Mouse (Mus musculus) cerebellum, adult 8-10 months (tissue): Measurements from ENCODE around the gene Shq1.
A peak's percentile ranks its signal among the peaks of the same experiment; 100 is the strongest.

Experiments used
- DNase-seq: peaks from one replicate; pipeline ENCODE4 v3.0.0; 2022

Shq1 gene

DNA sequence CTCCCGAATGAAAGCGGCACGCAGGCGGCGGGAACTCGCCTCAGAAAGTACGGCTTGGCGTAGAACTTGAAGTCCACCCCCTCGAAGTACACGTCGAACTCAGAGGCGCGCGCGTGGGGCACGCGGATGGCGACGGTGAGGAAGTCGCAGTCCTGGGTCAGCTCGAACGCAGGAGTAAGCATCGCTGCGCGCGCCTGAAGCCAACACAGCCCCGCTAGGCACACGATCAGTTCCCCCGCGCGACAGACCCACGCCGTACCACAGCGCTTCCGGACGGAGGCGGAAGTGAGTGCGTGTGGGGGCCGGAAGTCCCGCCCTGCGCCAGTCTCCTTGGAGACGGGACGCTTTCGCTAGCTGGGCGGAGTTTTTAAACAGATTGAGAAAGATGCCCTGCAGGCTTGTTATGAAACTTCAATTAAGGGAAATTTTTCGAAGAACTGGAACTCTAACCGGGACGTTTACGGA lies at the start of gene Shq1:
Gene Shq1, minus strand, starts transcription at position 278 of the 465 bp plus-strand sequence.
- peak; percentile 83 for DNase-seq

GRCm38 (mm10) chr6:100720098-100720501 lies 49.1 kb upstream of the Shq1 start:
- no peak for DNase-seq

DNA sequence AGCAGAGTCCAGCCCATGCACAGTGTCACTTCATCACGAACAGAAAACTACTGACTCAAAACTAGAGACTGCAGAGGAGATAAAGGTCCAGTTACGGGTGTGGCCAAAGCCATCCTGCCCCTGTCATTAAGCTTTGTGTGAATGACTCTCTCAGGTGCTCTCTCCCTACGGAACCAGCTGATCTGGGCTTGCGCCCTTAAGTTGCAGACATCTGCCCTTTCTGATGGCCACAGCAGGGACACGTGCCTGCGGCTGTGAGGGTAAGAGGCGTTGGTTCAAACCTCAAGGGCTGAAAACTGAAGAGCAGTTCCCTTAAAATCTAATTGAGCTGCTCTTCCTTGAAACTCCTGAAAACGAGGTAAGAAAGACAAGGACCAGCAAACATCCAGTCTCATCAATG lies 45.9 kb upstream of the Shq1 start:
- no peak for DNase-seq

DNA sequence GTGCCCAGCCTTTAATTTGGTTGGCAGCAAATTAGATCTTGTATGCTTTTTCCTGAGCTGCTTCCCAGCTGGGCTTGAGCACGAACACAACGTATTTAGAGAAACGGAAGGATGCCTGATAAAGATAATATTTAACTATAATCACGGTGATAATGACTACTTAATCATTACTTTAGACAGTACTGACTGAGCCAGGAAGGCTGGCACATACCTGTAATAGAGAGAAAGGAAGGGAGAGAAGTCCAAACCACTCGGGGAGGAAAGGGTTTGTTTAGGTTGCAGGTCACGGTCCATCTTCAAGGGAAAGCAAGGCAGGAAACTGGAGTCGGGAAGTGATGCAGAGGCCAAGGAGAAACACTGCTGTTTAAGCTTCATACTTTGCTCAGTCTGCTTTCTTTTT lies 45.2 kb upstream of the Shq1 start:
- no peak for DNase-seq

GRCm38 (mm10) chr6:100715296-100715828 lies 44.4 kb upstream of the Shq1 start:
- DNase-seq, result no peak

- no peak for DNase-seq
Observed at GRCm38 (mm10) chr6:100710866-100711265, 39.9 kb upstream of the Shq1 start.

- DNase-seq, result no peak
Observed at GRCm38 (mm10) chr6:100710170-100710569, 39.2 kb upstream of the Shq1 start.

DNA sequence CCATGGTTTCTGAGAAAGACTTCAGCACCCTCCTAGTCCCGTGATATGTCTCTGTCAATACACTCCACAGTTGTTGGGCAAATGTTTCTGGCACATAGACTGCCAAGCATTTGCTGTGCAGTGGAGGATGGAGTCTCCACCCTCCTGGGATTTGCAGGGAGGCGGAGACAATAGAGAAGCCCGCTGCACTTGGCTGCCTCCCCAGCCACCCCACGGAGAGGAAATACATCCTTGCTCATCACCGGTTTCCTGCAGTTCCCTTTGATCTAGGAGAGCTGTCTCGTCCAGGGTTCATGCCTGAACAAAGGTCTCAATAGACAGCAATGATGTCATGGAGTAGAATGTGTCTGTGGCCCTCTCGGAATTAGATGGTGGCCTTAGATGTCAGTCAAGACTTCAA lies 38.5 kb upstream of the Shq1 start:
- no peak for DNase-seq

DNA sequence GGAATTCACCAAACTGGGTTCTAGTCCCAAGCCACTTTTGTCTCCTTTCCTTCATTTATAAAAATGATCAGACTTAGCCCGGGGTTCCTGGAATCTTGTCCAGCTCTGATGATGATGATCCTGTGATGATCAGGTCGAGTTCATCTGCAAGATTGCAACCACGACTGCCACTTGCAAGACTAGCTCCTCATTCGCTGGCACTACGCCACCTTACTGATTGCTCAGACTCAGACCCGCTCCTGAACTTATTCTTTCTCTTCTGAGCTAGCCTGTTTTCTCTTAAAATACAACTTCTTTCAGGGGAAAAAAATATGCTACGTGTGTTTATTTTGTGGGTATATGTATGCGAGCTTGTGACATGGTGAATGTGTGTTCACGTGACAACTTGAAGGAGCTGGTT lies 38.0 kb upstream of the Shq1 start:
- no peak for DNase-seq

GRCm38 (mm10) chr6:100708248-100708647 lies 37.3 kb upstream of the Shq1 start:
- no peak for DNase-seq

GRCm38 (mm10) chr6:100707557-100707956 lies 36.6 kb upstream of the Shq1 start:
- no peak for DNase-seq

GRCm38 (mm10) chr6:100706861-100707260 lies 35.9 kb upstream of the Shq1 start:
- no peak for DNase-seq

GRCm38 (mm10) chr6:100705366-100705811 lies 34.4 kb upstream of the Shq1 start:
- no peak for DNase-seq

- no peak for DNase-seq
Observed at GRCm38 (mm10) chr6:100704574-100705365, 33.8 kb upstream of the Shq1 start, which contains the start of gene Gxylt2. Gene Gxylt2 (plus strand): TSS chr6:100704734.

- DNase-seq, result no peak
Observed at GRCm38 (mm10) chr6:100704197-100704573, 33.2 kb upstream of the Shq1 start.

- DNase-seq, result no peak
Observed at GRCm38 (mm10) chr6:100700774-100701173, 29.8 kb upstream of the Shq1 start.

DNA sequence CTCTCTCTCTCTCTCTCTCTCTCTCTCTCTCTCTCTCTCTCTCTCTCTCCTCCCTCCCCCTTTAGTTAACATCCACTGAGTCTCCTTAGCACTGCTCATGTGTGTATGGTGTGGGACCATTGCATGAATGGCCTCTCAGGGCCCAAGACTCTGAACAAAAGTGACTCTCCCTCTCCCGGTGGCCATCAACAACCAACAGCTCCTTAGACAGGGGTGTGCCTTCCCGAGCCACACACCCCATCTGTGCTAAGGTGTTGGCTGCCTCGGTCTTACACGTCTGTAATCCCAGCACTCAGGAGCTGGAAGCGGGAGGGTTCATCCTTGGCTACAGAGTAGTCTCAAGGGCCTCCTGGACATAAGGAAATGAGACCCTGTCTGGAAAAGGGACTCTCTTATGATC lies 29.0 kb upstream of the Shq1 start:
- DNase-seq, result no peak

DNA sequence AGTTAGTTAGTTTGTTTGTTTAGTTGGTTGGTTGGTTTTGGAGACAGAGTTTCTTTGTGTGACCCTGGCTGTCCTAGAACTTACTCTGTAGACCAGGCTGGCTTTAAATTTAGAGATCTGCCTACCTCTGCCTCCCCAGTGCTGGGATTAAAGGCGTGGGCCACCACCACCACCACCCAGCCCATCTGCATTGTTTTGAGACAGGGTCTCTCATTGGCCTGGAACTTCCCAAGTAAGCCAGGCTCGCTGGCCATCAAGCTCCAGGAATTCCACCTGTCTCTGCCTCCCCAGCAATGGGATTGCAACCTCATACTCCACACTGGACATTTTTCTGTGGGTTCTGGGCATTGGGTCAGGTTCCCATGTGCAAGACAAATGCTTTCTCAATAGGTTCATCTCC lies 15.4 kb upstream of the Shq1 start:
- DNase-seq, result no peak

DNA sequence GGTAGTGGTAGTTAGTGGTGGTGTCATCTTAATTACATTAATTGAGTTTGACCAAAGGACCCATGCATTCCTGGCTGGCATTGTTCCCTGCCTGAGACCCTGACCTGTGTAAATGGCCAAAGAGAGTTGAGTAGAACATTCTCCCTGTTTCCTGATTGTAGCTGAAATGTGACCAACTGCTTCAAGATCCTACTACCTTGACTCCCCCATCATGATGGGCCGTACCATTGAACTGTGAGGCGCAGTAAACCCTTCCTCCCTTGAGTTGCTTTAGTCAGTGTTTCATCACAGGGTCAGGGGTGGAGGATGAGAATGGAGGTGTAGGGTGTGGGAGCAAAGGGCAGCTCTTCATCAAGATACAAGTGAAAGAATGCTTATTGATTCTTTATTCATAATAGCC lies 7.7 kb upstream of the Shq1 start:
- DNase-seq, result no peak

- no peak for DNase-seq
Observed at GRCm38 (mm10) chr6:100676461-100676860, 5.5 kb upstream of the Shq1 start.

GRCm38 (mm10) chr6:100674974-100675373 lies 4.0 kb upstream of the Shq1 start:
- DNase-seq, result peak; percentile 7

DNA sequence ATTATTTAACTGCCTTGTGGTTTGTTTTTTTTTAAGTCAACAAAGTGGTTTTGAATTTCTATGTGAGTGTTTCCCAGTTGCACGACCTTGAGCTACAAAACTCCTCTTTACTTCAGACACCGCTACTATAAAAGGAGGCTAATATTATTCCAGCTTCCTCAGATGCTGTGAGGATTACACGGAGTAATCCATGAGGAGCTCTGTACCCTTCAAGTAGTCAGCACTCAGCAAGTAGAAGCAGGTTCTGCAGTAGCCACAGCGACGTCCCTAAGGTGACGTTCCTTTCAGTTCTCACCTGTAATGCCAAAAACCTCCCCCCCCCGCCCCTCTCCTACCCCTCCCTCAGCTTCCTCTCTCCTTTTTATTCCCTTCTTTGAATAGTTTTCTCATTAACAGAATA lies 444 bp upstream of the Shq1 start:
- no peak for DNase-seq

- DNase-seq, result peak; percentile 56
Observed at GRCm38 (mm10) chr6:100670370-100670841, 551 bp downstream of the Shq1 start.

- DNase-seq, result no peak
Observed at GRCm38 (mm10) chr6:100668858-100669257, 2.1 kb downstream of the Shq1 start.
